Mouse (Mus musculus) gastrocnemius, adult 2 months (tissue): ENCODE results near the gene Cenpb. TPM values are rescaled to one million over a fixed set of nuclear protein-coding genes. Genes with fewer than 3 reads are reported as not detected.

Source experiments
- DNase-seq: peaks from one replicate; pipeline ENCODE4 v3.0.0; 2022
- H3K27ac ChIP-seq: fragments of 200-600 bp; 2 replicates; pipeline ENCODE4 v1.8.1; 2022; ENCODE audit warnings: mild to moderate bottlenecking
- H3K4me3 ChIP-seq: fragments of 200-600 bp; 2 replicates; pipeline ENCODE4 v1.8.1; 2022; ENCODE audit warnings: mild to moderate bottlenecking, moderate library complexity
- CTCF ChIP-seq: fragments of 200-600 bp; IDR thresholded peaks from 2 replicates; pipeline ENCODE4 v1.8.1; 2022; ENCODE audit warnings: antibody characterized with exemption, mild to moderate bottlenecking, moderate library complexity
- intact Hi-C: fragments of 180-260 bp; cut with DNase I; formaldehyde crosslinking; loops from one replicate; pipeline ENCODE4 v1.15.1; 2025
- total RNA-seq, 2 experiments: library from RNA; stranded (reverse); gene quantifications; 2 replicates each; pipeline ENCODE4 v1.2.3; 2021

Cenpb gene
- total RNA-seq, 2 experiments from 2014 or later: 67.7 to 70.1 TPM

- DNase-seq: no peak
- intact Hi-C loops: no loop called here
- Histone ChIP-seq H3K4me3 (no peak overlapping the region), H3K27ac (no peak overlapping the region)
- TF ChIP-seq CTCF: no peak
These were observed 22.9 kb downstream of the Cenpb start for GRCm38 (mm10) chr2:131156987-131157386.

GRCm38 (mm10) chr2:131154036-131154435 lies 25.8 kb downstream of the Cenpb start:
- intact Hi-C loops: no loop called here
- no peak overlapping the region for H3K27ac ChIP-seq

GRCm38 (mm10) chr2:131152166-131152730 lies 27.6 kb downstream of the Cenpb start:
- DNase-seq: no peak
- TF ChIP-seq CTCF: no peak
- intact Hi-C loops: no loop called here
- H3K27ac ChIP-seq: no peak overlapping the region
- H3K4me3 ChIP-seq: no peak overlapping the region

More at GRCm38 (mm10) chr2:131154036-131154435, 25.8 kb downstream of the Cenpb start:
- H3K4me3 ChIP-seq: no peak overlapping the region
- no peak for DNase-seq
- TF ChIP-seq CTCF: no peak

- TF ChIP-seq CTCF: no peak
- H3K27ac ChIP-seq: no peak overlapping the region
- no peak for DNase-seq
- no peak overlapping the region for H3K4me3 ChIP-seq
- intact Hi-C loops: no loop called here
These were observed 30.7 kb downstream of the Cenpb start for GRCm38 (mm10) chr2:131149254-131149578.

GRCm38 (mm10) chr2:131148353-131149253 lies 31.3 kb downstream of the Cenpb start:
- 0 out of 2 replicates have a peak overlapping the region, but pooled peaks have one; percentile 24 for H3K27ac ChIP-seq
- no peak for TF ChIP-seq CTCF
- H3K4me3 ChIP-seq: no peak overlapping the region
- intact Hi-C loops: no loop called here
- DNase-seq: no peak

- H3K27ac ChIP-seq: 0 out of 2 replicates have a peak overlapping the region, but pooled peaks have one; percentile 38
- intact Hi-C loops: no loop called here
- TF ChIP-seq CTCF: no peak
These were observed 32.9 kb downstream of the Cenpb start for GRCm38 (mm10) chr2:131147043-131147365.

GRCm38 (mm10) chr2:131146193-131147042 lies 33.4 kb downstream of the Cenpb start:
- H3K27ac ChIP-seq: 0 out of 2 replicates have a peak overlapping the region, but pooled peaks have one; percentile 38
- no peak overlapping the region for H3K4me3 ChIP-seq
- intact Hi-C loops: no loop called here
- DNase-seq: no peak
- no peak for TF ChIP-seq CTCF

More at GRCm38 (mm10) chr2:131147043-131147365, 32.9 kb downstream of the Cenpb start:
- DNase-seq: no peak
- no peak overlapping the region for H3K4me3 ChIP-seq

GRCm38 (mm10) chr2:131145536-131145935 lies 34.3 kb downstream of the Cenpb start:
- Histone ChIP-seq H3K4me3 (no peak overlapping the region), H3K27ac (no peak overlapping the region)
- DNase-seq: no peak
- intact Hi-C loops: no loop called here
- TF ChIP-seq CTCF: no peak

- no peak for DNase-seq
- Histone ChIP-seq H3K4me3 (no peak overlapping the region), H3K27ac (no peak overlapping the region)
- no peak for TF ChIP-seq CTCF
- intact Hi-C loops: no loop called here
These were observed 34.7 kb downstream of the Cenpb start for GRCm38 (mm10) chr2:131145121-131145520.

- DNase-seq: no peak
- H3K27ac ChIP-seq: peak overlapping the region; percentile 87
These were observed 36.7 kb downstream of the Cenpb start for GRCm38 (mm10) chr2:131143007-131143780.

GRCm38 (mm10) chr2:131142592-131142991 lies 37.3 kb downstream of the Cenpb start:
- Histone ChIP-seq H3K4me3 (peak overlapping the region; percentile 48), H3K27ac (peak overlapping the region; percentile 87)
- intact Hi-C loops: loop anchor here (1.0 kb wide), 1 partner anchor 47 kb away; no protein-coding TSS in a partner anchor
- DNase-seq: peak; percentile 87
- TF ChIP-seq CTCF: peak; percentile 83

More at GRCm38 (mm10) chr2:131143007-131143780, 36.7 kb downstream of the Cenpb start:
- intact Hi-C loops: no loop called here
- H3K4me3 ChIP-seq: peak overlapping the region; percentile 48
- TF ChIP-seq CTCF: no peak
